Mouse (Mus musculus) left cerebral cortex, adult 6 months (tissue): Measurements from ENCODE around the gene Sp3. TPM values are rescaled to one million over a fixed set of nuclear protein-coding genes. Genes with fewer than 3 reads are reported as not detected.

Experiments used
- long read RNA-seq, 2 experiments: library from polyadenylated mRNA; unstranded; transcript quantifications; one replicate each; pipeline ENCODE4 v2.0.0; 2019 to 2020
- polyA plus RNA-seq: library from polyadenylated mRNA; unstranded; fragments of <200 nt; fragmentation: Nextera tagmentation; gene quantifications from 2 replicates; pipeline ENCODE4 v1.2.3, GENCODE M21; 2021

The Sp3 gene
- 9.8 and 13.8 TPM in 2 replicates for polyA plus RNA-seq
- long read RNA-seq, experiment 1, full-length matches to known transcripts = 49 of 77 reads
- long read RNA-seq, experiment 1, partial matches to known transcripts = 20 of 77 reads
- long read RNA-seq, experiment 1, other reads (novel, unspliced or antisense) = 8 of 77 reads
- long read RNA-seq, experiment 2, full-length matches to known transcripts = 7 of 25 reads
- long read RNA-seq, experiment 2, partial matches to known transcripts = 9 of 25 reads
- long read RNA-seq, experiment 2, other reads (novel, unspliced or antisense) = 9 of 25 reads

GRCm38 (mm10) chr2:72980337-72981074 lies at the start of gene Sp3:
TSS of gene Sp3 (minus strand) at chr2:72980446.

GRCm38 (mm10) chr2:72986616-72987015 lies 6.4 kb upstream of the Sp3 start, which contains the start of gene Gm11084:
TSS of gene Gm11084 (minus strand) at chr2:72986716.

Other genes with a start within 250 kb of the Sp3 start
- gene Gm11084, start 6.3 kb upstream of the Sp3 start, polyA plus RNA-seq = not detected in 2 replicates
- gene Ola1, start 238.5 kb upstream of the Sp3 start, polyA plus RNA-seq = 169 and 205 TPM in 2 replicates